Mouse (Mus musculus) megakaryocyte-erythroid progenitor cell, adult 5-6 weeks (primary cell): Measurements from ENCODE around the gene Rmi1. TPM values are rescaled to one million over a fixed set of nuclear protein-coding genes. Genes with fewer than 3 reads are reported as not detected.
"Not testable (repeated sequence)": the region's sequence is repeated elsewhere in the genome, so short reads cannot be mapped to it uniquely, and the experiment has no call there.

ENCODE experiments used
- ATAC-seq: replicated peaks from 2 replicates; pipeline ENCODE4 v1.8.0; 2016; ENCODE audit warnings: mild to moderate bottlenecking, inconsistent platforms; ENCODE audit not compliant: severe bottlenecking, poor library complexity, low FRiP score, low TSS enrichment
- total RNA-seq, 2 experiments: library from RNA; stranded (forward) in 1 of 2; stranded (reverse) in 1 of 2; fragments of 200-1000, 215-1000 nt in 1 of 2; fragments of >200 nt in 1 of 2; fragmentation: Nextera tagmentation in 1 of 2; gene quantifications; 2 replicates each; pipeline ENCODE4 v1.2.3; 2014 to 2017

Rmi1 gene
- total RNA-seq, 2 experiments from 2014 or later = 40.3 to 45.3 TPM

GRCm38 (mm10) chr13:58397651-58398050 lies 4.4 kb upstream of the Rmi1 start:
- no peak for ATAC-seq

- ATAC-seq = no peak
Measured at GRCm38 (mm10) chr13:58400576-58400975, 1.5 kb upstream of the Rmi1 start.

- 0 out of 2 replicates have a peak, but pooled peaks have one; percentile 15 for ATAC-seq
Measured at GRCm38 (mm10) chr13:58401135-58402002, 679 bp upstream of the Rmi1 start.

- ATAC-seq = peak; percentile 6; the same call in 1 of the 2 replicates
Measured at GRCm38 (mm10) chr13:58402744-58403110, 679 bp downstream of the Rmi1 start.

- not testable (repeated sequence) for ATAC-seq
Measured at GRCm38 (mm10) chr13:58403243-58403642, 1.2 kb downstream of the Rmi1 start, which contains the start of gene Hnrnpk. TSS of gene Hnrnpk (minus strand) at chr13:58403343.

- ATAC-seq = no peak
Measured at GRCm38 (mm10) chr13:58411073-58411472, 9.0 kb downstream of the Rmi1 start.

GRCm38 (mm10) chr13:58415374-58415773 lies 13.3 kb downstream of the Rmi1 start:
- no peak for ATAC-seq

- no peak for ATAC-seq
Measured at GRCm38 (mm10) chr13:58415838-58416237, 13.8 kb downstream of the Rmi1 start.

- ATAC-seq = no peak
Measured at GRCm38 (mm10) chr13:58418656-58419055, 16.6 kb downstream of the Rmi1 start.

- ATAC-seq = no peak
Measured at GRCm38 (mm10) chr13:58419266-58419665, 17.2 kb downstream of the Rmi1 start.

GRCm38 (mm10) chr13:58421026-58421425 lies 19.0 kb downstream of the Rmi1 start:
- no peak for ATAC-seq

- no peak for ATAC-seq
Measured at GRCm38 (mm10) chr13:58422242-58422641, 20.2 kb downstream of the Rmi1 start.

- ATAC-seq = no peak
Measured at GRCm38 (mm10) chr13:58423061-58423660, 21.1 kb downstream of the Rmi1 start.

GRCm38 (mm10) chr13:58439716-58440115 lies 37.7 kb downstream of the Rmi1 start:
- ATAC-seq = no peak

- no peak for ATAC-seq
Measured at GRCm38 (mm10) chr13:58443326-58443725, 41.3 kb downstream of the Rmi1 start.

- peak; percentile 50; the same call in 1 of the 2 replicates for ATAC-seq
Measured at GRCm38 (mm10) chr13:58443787-58444186, 41.7 kb downstream of the Rmi1 start.

GRCm38 (mm10) chr13:58446541-58446940 lies 44.5 kb downstream of the Rmi1 start:
- no peak for ATAC-seq

- no peak for ATAC-seq
Measured at GRCm38 (mm10) chr13:58450459-58451182, 48.6 kb downstream of the Rmi1 start.

GRCm38 (mm10) chr13:58452246-58452645 lies 50.2 kb downstream of the Rmi1 start:
- ATAC-seq = no peak
